Mouse (Mus musculus): ENCODE results near the gene Smndc1.
A peak's percentile ranks its signal among the peaks of the same experiment; 100 is the strongest.
"Not testable (repeated sequence)": the region's sequence is repeated elsewhere in the genome, so short reads cannot be mapped to it uniquely, and the experiment has no call there.

The Smndc1 gene

GRCm38 (mm10) chr19:53412149-53412848 is 21.9 kb upstream of the Smndc1 start:
- no peak for DNase-seq

- DNase-seq: no peak
Observed at GRCm38 (mm10) chr19:53409663-53410307, 19.4 kb upstream of the Smndc1 start.

DNA sequence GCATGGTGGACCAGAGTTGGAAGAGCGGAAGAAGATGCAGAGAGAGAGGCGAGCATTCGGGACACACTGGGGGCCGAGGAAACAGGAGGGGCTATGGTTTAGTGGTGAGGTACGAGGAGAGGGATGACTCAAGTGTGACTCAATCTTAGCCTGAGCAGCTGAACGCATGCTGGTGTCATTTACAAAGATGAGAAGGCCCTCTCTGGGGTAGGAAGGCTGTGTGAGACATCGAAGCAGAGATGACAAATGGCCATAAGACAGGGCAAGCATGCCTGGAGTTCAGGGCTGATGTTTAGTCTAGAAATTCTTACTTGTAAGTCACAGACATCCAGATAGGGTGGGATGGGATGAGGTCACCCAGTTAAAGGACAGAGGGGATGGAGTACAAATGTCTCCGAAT is 18.0 kb upstream of the Smndc1 start:
- DNase-seq: no peak

GRCm38 (mm10) chr19:53407350-53407749 is 17.0 kb upstream of the Smndc1 start:
- DNase-seq: no peak

DNA sequence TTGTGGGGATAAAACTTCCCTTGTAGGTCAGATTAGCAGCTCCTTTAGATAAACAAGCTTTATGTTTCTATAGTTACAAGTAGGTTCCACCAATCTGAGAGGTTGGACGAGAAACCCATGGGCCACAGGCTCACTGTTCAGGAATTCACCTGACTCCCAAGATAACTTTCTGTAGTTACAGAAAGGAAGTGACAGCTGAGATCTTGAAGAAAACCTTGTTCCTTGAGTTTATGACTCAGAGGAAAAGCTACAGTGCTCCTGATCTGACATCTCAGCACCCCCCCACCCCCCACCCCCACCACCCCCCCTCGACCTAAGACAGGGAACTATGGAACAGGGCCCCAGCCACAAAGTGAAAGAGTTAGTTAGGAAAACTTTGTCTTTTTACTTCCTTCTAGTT is 15.4 kb upstream of the Smndc1 start:
- DNase-seq: no peak

DNA sequence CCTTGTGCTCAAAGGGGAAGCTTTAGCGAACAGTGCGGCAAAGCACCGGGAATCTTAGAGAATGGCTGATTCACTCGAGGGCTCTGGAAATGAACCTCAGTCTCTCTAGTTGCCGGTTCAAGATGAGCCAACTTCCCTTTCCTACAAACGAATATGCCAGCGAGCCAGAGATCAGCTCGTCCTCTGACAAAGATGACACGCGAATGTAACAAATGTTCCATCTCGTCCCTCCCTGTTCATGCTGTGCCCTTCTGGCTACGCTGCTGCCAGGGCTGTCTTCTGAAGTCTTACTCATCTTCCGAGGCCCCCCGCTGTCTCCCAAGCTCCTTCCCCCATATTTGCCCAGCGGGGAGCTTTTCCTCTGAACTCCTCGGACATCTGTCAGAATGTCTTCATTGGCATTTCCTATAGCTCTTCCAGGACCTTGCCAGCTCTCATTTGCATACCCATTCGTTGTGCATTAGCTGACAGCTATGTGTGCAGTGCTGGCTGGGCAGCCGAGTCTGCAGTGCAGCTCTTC is 14.5 kb upstream of the Smndc1 start:
- no peak for DNase-seq

DNA sequence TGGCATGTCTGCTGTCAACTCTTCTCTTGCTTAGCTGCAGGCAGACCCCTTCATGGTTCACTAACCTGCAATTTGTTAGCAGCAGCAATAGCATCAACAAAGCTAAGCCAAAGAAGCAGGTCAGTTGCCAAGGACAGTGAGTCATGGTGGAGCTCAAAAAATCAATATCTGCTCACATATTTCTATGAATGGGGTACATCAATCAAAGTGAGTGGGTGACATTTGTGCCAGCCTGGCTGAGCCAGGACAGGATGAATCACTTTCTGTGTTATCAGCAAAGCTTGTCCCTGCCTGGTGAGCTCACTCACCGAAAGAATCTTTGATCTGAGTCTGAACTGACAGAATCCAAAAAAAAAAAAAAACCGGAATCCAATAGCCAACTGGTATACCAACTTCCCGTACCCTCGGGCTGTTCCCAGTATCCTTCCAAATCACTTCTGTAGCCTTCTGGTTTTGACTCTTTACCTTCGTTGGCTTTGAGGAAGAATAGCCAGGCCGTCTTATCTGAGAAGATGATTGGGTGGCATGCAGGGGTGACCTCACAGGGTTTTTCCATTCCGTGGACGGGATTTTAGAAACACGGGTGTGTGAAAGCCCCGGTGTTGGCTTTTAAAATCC is 13.9 kb upstream of the Smndc1 start:
- DNase-seq: no peak

DNA sequence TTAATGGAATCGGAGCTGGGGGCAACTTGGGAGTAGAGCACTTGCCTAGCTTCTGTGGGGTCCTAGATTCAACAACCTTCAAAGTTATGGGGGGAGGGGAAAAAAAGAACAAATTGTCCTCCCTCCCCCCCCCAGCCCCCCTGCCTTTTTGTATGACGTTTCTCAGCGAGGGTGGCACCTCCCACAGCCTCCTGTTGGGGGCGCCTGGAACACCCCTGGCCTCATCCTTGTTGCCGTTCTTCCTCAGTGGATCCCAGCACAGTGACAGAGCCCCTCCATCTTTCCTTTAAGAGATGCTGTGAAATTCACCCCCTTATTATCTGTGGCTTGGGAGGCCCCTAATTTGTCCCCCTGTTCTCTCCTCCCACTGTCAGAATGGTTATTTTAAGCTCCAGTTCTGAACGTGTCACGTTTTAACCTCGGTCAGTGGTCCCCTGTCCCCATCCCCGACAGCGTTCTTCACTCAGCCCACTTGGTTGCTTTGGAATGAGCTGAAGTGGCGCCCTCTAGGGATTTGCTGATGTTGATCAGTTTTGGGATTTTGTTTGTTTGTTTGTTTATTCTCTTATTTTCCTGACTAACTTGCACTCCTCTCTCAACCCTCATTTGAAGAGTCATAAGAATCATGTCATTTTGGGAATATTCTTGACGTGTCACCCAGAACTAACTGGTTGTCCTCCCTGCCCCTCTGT is 12.5 kb upstream of the Smndc1 start:
- no peak for DNase-seq

DNA sequence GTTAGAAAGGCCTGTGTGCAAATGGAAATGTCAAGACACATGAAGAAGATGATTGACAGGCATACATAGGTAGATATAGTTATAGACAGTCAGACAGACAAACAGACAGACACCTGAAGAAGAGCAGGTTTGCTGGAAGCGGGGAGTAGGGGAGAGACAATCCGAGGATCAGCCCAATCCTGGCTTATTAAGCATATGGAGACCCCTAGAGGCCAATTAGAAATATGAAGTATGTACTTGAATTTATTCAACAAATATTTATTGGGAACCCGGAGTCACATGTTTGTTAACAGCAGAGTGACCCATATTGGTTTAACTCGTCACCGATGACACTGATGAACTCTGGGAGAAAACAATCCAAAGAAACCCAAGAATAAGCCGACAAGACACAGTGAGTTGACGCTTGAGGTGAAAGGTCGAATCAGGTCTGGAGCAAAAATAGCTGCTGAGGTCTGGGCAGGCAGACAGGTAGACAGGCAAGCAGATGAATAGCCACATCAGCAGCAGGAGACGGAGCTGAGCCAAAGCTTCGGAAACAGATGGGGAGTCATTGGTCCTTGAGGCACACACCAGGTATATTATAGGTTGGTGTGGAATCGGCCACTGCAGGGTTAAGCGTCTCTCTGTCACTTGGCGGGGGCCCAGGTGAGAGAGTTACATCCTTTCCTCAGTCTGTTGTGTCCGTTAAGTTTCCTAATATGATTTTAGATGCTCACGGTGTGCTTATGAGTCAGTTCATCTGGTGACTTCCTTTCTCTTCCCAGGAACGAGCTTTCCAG is 10.1 kb upstream of the Smndc1 start:
- no peak for DNase-seq

DNA sequence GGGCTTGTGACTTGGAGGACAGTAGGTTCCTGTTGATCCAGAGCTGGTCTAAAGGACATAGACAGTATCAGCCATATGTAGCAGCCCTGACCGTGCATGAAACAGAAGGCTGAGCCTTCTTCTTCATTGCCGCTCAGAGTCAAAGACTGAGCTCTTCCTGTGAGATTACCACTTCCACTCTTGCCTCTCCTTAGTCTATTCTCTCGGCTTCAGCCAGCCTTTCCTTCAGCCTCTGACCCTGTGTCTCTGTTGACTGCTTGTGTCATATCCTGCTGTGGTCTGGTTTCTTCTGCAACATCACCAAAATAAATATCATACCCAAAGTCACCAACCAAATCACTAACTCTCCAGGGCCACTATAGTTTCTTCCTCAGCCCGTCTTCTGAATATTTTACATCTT is 8.8 kb upstream of the Smndc1 start:
- DNase-seq: no peak

- DNase-seq: no peak
Observed at GRCm38 (mm10) chr19:53397451-53398233, 7.3 kb upstream of the Smndc1 start.

DNA sequence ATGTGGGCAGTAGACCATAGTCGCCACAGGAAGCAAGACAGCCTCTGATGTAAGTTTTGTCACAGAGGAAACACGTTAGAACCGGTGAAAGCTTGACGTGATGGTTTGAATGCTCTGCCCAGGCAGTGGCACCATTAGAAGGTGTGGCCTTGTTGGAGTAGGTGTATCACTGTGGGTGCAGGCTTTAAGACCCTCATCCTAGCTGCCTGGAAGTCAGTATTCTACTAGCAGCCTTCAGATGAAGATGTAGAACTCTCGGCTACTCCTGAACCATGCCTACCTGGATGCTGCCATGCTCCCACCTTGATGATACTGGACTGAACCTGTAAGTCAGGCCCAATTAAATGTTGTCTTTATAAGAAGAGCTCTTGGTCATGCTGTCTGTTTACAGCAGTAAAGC is 5.4 kb upstream of the Smndc1 start:
- not testable (repeated sequence) for DNase-seq

DNA sequence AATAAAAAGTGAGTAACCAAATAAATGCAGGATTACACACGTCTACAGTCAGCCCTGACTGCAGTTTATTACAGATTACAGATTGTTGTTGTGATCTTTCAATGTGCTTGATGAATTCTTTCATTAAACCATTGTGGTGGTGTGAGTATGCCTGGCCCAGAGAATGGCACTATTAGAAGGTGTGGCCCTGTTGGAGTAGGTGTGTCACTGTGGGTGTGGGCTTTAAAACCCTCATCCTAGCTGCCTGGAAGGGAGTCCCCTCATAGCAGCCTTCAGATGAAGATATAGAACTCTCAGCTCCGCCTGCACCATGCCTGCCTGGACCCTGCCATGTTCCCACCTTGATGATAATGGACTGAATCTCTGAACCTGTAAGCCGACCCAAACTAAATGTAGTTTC is 4.6 kb upstream of the Smndc1 start:
- not testable (repeated sequence) for DNase-seq

GRCm38 (mm10) chr19:53394552-53394951 is 4.2 kb upstream of the Smndc1 start:
- DNase-seq: peak; percentile 53

DNA sequence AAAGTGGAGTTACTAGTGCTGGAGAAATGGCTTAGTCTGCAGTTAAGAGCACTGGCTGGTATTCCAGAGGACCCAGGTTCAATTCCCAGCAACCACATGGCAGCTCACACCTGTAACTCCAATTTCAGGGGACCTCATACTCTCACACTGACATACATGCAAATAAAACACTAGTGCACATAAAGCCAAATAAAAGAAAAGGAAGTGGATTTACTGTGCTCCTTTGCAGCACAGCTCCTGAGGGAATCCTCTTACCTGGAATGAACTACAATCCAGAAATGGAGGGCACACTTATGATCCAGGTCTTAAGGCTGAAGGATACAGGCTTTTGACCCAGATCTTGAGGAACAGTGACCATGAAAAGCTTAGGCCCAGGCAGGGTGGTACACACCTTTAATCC is 3.3 kb upstream of the Smndc1 start:
- no peak for DNase-seq

- no peak for DNase-seq
Observed at GRCm38 (mm10) chr19:53392781-53393343, 2.5 kb upstream of the Smndc1 start.

DNA sequence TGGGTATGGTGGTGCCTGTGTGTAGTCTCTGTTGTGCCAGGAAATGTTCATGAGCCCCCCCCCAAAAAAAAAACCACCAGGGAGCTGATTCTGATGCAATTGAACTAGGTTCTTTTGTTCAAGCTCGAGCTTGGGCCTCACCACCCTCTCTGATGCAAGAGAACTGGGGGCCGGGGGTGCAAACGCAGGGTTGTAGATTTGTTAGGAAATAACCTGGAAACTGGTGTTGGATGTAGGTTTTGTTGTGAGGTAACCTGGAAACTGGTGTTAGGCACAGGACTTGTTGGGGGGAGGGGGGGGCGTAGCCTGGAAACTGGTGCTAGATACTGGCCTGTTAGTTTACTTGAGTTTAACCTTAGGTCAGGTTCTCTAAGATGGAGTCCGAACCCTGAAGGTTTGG is 1.4 kb upstream of the Smndc1 start:
- no peak for DNase-seq

- DNase-seq: no peak
Observed at GRCm38 (mm10) chr19:53391386-53391785, 1.0 kb upstream of the Smndc1 start.

DNA sequence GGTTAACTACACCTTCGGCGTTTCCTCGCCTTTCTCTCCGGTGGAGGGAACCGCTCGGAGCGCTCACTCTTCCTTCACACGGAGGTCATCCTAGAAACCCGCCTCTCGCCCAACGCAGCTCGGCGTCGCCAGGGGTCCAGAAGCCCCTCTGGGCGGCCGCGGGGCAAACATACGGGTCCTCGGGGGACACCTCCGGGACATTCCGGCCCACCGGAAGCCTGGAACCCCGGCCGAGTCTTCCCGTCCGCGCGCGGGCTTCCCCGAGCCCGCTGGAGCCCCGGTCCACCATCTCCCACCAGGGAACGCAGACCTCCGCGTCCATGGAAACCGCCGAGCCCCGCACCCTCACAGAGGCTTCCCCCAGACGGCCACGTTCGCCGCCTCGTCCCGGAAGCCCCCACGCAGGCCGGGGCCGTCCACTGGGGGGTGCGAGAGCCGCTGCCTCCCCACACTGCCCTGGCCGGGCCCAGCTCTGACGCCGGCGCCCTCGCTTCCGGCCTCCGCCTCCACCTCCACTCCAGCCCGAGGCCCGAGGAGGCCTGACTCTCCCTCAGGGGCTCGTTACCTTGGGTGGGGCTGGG is 437 bp downstream of the Smndc1 start:
- DNase-seq: no peak

- DNase-seq: no peak
Observed at GRCm38 (mm10) chr19:53389417-53389816, 961 bp downstream of the Smndc1 start.

- no peak for DNase-seq
Observed at GRCm38 (mm10) chr19:53383336-53383735, 7.0 kb downstream of the Smndc1 start.

All from lung, postnatal 14 days (tissue).